Mouse (Mus musculus) brain, embryonic 18.5 days (tissue): ENCODE measurements around the gene Prmt7.
A peak's percentile ranks its signal among the peaks of the same experiment; 100 is the strongest.

Experiments
- DNase-seq: peaks from one replicate; pipeline ENCODE4 v3.0.0-alpha.2; 2012; ENCODE audit warnings: low read depth, low spot score

Gene Prmt7

GRCm38 (mm10) chr8:106288732-106289131, 78.0 kb downstream of the Prmt7 start:
- DNase-seq, result no peak

- DNase-seq, result no peak
Measured at GRCm38 (mm10) chr8:106289464-106289863, 78.7 kb downstream of the Prmt7 start.

GRCm38 (mm10) chr8:106292484-106293396, 82.0 kb downstream of the Prmt7 start:
- DNase-seq, result no peak

- DNase-seq, result no peak
Measured at GRCm38 (mm10) chr8:106298261-106298660, 87.5 kb downstream of the Prmt7 start.

- DNase-seq, result no peak
Measured at GRCm38 (mm10) chr8:106298846-106299245, 88.1 kb downstream of the Prmt7 start.

GRCm38 (mm10) chr8:106299686-106300085, 89.0 kb downstream of the Prmt7 start:
- no peak for DNase-seq

GRCm38 (mm10) chr8:106300739-106301715, 90.3 kb downstream of the Prmt7 start:
- peak; percentile 30 for DNase-seq
